Mouse (Mus musculus) layer of hippocampus, adult 2 months (tissue): ENCODE results near the gene Dst. TPM values are rescaled to one million over a fixed set of nuclear protein-coding genes. Genes with fewer than 3 reads are reported as not detected.

Source experiments
- DNase-seq, 2 experiments: peaks; one replicate each; pipeline ENCODE4 v3.0.0; 2022; ENCODE audit warnings: low spot score in 2 of 2
- H3K27ac ChIP-seq: fragments of 200-600 bp; 2 replicates; pipeline ENCODE4 v1.8.1; 2022
- H3K4me3 ChIP-seq: fragments of 200-600 bp; 2 replicates; pipeline ENCODE4 v1.8.1; 2022; ENCODE audit warnings: mild to moderate bottlenecking
- CTCF ChIP-seq: fragments of 200-600 bp; conservative IDR thresholded peaks from 2 replicates; pipeline ENCODE4 v1.8.1; 2022; ENCODE audit warnings: antibody characterized with exemption, mild to moderate bottlenecking, moderate library complexity
- total RNA-seq, 2 experiments: library from RNA; stranded (reverse); gene quantifications; 2 replicates each; pipeline ENCODE4 v1.2.3; 2021

Dst gene
- total RNA-seq, 2 experiments from 2014 or later: 206 to 207 TPM

DNA sequence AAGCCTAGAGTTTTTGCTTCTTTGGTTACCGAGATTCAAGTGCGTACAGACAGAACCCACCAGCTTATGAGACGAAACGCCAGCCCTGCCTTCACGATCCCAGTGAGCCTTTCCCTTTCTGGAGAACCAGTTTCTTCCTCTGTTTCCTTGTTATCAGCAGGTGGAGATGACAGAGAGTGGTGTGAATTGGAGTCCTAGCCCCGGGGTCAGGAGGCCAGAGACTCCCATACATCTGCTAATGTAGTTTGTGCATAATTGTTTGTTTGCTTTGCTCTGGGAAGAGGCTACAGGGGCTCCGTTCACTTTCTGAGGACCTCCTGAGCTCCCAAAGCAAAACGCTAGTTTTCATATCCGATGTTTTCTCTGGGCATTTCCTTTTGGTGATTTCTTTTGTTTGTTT, 94.9 kb downstream of the Dst start:
- Histone ChIP-seq H3K27ac (no peak overlapping the region), H3K4me3 (no peak overlapping the region)
- TF ChIP-seq CTCF: no peak
- no peak for DNase-seq

DNA sequence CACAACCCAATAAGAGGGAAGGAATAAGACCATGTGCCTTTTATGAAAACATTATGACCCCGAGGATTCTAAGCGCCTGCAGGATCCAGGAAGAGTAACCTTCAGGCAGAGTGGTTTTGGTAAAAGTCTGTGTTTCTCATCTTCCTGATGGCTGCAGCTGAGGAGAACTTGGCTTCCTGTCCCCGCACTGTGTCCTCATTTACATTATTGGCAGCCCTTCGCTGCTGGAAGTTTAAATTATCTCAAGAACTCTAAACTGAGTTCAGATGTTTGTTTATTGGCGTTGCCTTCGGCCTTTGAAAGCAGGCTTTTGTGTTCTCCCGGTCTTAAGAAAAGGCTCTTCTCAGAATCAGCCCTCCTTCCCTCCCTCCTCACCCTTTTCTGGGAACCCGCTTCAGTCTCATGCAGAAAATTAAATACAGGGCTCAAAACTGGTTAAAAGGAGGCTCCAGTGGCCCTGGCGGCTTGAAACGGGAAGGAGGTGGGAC, 97.3 kb downstream of the Dst start:
- no peak for DNase-seq
- peak overlapping the region; percentile 73 for H3K4me3 ChIP-seq
- peak overlapping the region; percentile 95 for H3K27ac ChIP-seq
- no peak for TF ChIP-seq CTCF

GRCm38 (mm10) chr1:34005726-34006638, 98.0 kb downstream of the Dst start:
- DNase-seq: peak; percentile 76 to 80
- Histone ChIP-seq H3K27ac (peak overlapping the region; percentile 95), H3K4me3 (peak overlapping the region; percentile 73)
- TF ChIP-seq CTCF: peak; percentile 85

- Histone ChIP-seq H3K4me3 (peak overlapping the region; percentile 73), H3K27ac (peak overlapping the region; percentile 95)
- no peak for TF ChIP-seq CTCF
- no peak for DNase-seq
Measured at GRCm38 (mm10) chr1:34006828-34007361, 98.9 kb downstream of the Dst start.

GRCm38 (mm10) chr1:34007379-34007778, 99.4 kb downstream of the Dst start:
- DNase-seq: no peak
- peak overlapping the region; percentile 95 for H3K27ac ChIP-seq

DNA sequence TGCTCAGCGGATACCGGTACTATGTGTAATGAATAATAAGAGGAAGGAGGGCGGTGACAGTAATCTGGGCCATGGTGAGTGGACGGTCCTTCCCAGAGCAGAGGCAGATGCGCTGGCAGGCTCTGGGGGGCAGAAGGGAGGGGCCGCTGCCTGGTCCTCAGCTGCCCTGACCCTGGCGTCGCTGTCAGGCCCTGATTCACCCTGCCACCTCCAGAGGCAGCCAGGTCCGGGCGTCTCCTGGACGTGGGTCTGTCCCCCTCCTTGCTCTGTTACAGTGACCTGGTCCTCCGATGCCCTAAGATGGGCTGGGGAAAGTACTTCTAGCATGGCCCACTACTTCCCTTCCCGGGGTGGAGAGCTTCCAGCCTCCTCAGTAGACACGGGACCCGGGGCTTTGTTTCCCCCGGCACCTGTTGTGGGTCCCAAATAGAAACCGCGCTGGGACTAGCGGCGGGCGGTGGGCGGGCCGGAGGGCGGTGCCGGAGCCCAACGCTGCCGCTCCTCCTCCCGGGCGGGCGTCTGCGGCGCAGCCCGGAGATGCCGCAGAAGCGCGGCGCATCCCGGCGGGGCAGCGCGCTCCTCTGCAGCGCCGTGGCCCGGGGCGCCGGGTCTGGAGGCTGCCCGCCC, 103.1 kb downstream of the Dst start:
- DNase-seq: peak; percentile 37 to 62
- Histone ChIP-seq H3K4me3 (peak overlapping the region; percentile 76), H3K27ac (peak overlapping the region; percentile 83)
- TF ChIP-seq CTCF: peak; percentile 65

More at GRCm38 (mm10) chr1:34007379-34007778, 99.4 kb downstream of the Dst start:
- no peak for TF ChIP-seq CTCF
- peak overlapping the region; percentile 73 for H3K4me3 ChIP-seq

- H3K27ac ChIP-seq: peak overlapping the region; percentile 83
- DNase-seq: no peak
Measured at GRCm38 (mm10) chr1:34011821-34012271, 103.8 kb downstream of the Dst start.

GRCm38 (mm10) chr1:34013490-34013889, 105.5 kb downstream of the Dst start:
- TF ChIP-seq CTCF: no peak
- no peak for DNase-seq
- no peak overlapping the region for H3K4me3 ChIP-seq
- H3K27ac ChIP-seq: no peak overlapping the region

More at GRCm38 (mm10) chr1:34011821-34012271, 103.8 kb downstream of the Dst start:
- peak overlapping the region; percentile 76 for H3K4me3 ChIP-seq
- TF ChIP-seq CTCF: no peak

GRCm38 (mm10) chr1:34016780-34017179, 108.8 kb downstream of the Dst start:
- peak overlapping the region; percentile 54 for H3K27ac ChIP-seq
- no peak for DNase-seq
- H3K4me3 ChIP-seq: no peak overlapping the region; the same call in 1 of the 2 replicates
- no peak for TF ChIP-seq CTCF

DNA sequence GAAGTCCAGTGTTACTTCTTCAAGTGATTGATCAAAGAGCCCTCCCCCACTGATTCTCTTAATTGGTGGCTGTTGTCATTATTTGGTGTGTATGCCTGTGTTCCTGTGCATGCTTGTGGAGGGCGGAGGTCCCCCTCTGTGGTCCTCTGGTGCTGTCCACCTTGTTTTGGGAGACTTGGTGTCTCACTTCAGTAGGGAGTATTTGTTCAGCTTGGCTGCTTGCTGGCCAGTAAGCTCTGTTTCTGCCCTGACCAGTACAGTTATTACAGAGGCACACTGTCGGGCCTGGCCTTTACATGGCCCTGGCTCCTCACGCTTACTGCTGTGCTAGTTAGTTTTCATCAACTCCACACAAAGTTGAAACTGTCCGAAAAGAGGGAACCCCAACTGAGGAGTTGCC, 109.3 kb downstream of the Dst start:
- no peak for DNase-seq
- peak overlapping the region; percentile 54 for H3K27ac ChIP-seq
- no peak for TF ChIP-seq CTCF
- no peak overlapping the region for H3K4me3 ChIP-seq

- Histone ChIP-seq H3K27ac (no peak overlapping the region), H3K4me3 (no peak overlapping the region)
- no peak for DNase-seq
- no peak for TF ChIP-seq CTCF
Measured at GRCm38 (mm10) chr1:34020599-34020998, 112.6 kb downstream of the Dst start.

DNA sequence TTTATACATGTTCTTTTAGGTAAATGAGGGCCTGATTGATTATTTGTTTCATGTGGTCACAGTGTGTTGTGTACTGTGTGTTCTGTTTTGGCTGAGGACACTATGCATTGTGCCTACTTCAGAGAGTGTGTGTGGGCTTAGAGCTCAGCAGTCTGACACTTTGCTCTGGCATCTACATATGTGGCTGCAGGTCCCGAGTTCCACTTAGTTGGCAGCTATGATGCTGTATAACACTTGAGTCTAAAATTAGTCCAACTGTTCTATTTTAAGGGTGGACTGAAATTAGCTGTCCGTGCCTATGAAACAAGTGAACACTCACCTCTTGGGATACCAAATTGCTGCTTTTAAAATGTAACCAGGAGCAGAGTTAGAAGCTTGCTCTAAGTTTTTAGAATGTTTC, 113.5 kb downstream of the Dst start:
- Histone ChIP-seq H3K27ac (peak overlapping the region; percentile 29; the same call in 1 of the 2 replicates), H3K4me3 (no peak overlapping the region)
- no peak for TF ChIP-seq CTCF
- DNase-seq: no peak

- TF ChIP-seq CTCF: no peak
- Histone ChIP-seq H3K27ac (peak overlapping the region; percentile 60; the same call in 1 of the 2 replicates), H3K4me3 (no peak overlapping the region)
- no peak for DNase-seq
Measured at GRCm38 (mm10) chr1:34023154-34023553, 115.1 kb downstream of the Dst start.
